Mouse (Mus musculus): ENCODE measurements around the gene Abhd2.

DNA sequence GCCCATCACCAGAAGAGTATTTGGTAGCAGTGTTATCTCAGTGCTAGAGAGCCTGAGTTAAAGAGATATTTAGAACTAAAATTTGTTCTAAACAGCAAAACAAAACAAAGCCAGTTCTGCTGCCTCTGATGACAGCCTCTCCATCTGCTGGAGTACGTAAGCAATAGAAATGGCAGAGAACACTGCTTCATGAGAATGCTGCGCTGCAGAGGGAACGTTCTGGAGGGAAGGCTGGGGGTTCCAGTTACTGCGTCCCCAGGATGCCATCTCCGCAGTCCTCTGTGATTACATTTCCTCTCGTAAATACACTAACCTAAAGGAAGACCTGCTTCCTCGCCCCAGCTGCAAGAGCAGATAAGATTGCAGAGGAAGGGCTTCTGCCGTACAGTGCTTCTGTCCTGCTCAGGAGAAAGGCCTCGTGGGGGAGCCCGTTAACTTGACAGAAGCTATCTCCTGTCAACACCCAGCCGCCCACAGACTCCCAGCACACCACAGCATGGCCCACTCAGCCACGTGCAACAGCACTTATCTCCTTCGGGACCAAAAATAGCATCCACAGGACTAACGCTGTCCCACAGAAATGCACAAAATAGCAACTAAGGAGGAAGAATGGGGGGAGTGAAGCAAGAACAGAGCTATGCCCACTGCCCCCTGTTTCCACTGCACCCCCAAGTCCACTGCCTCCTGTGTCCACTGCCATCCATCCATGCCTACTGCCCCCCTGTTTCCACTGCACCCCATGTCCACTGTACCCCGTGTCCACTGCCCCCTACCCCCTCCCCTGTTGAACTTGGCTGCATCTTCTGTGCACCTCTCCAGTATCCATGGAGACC is 85.6 kb downstream of the Abhd2 start:
- TF ChIP-seq POLR2A (IDR thresholded peaks at IDR 0.05; ENCODE audit: low read depth, low read length) (no peak), CTCF (IDR thresholded peaks at IDR 0.05; ENCODE audit: borderline replicate concordance, insufficient read depth, low read length) (no peak)
